7 mouse cellular contexts compared by ENCODE assay signal in the genomic region with DNA sequence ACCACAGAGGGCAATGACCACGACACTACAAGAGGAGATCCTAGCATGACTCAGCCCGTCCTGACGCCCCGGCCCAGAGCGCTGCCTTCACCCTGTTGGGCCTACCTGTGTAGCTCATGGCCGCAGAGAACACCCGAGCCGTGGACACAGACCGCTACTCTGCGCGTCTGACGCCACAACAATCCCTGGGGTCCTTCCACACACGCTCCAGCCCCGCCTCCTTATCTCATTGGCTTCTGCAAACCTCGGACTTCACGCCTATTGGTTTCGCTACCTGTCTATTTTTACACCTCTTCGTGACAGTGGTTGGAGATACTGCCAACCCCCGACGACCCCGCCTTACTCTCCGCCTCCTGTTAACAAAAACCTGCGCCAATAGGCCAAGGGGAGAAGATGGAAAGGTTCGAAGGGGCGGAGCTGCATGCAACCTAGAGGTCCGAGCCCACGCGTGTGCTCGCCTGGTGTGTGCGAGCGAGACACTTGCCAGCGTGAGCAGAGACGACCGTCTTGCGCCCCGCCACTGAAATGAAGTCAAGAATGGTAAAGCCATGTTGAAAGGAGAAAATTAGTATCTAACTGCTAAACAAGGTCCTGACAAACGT. TPM values are rescaled to one million over a fixed set of nuclear protein-coding genes. Genes with fewer than 3 reads are reported as not detected.
A peak's percentile ranks its signal among the peaks of the same experiment; 100 is the strongest.
DNase-seq lines count a peak whose midpoint lies in the region; ATAC-seq lines count a peak whose summit lies in the region.

A gene (minus strand): TSS at position 226 of the 602 bp plus-strand sequence.

- peak within 1 kb of the TSS; percentile 54 for H3K27ac ChIP-seq in intestine, embryonic 15.5 days
- peak within 1 kb of the TSS; percentile 90 for H3K27ac ChIP-seq in midbrain, embryonic 10.5 days (replicated peaks)

- under 1% methylated on average over 37 of the region's 37 CpGs for WGBS in intestine, embryonic 15.5 days
- WGBS in midbrain, embryonic 10.5 days, result under 1% methylated on average over 37 of the region's 37 CpGs

- H3K9me3 ChIP-seq in intestine, embryonic 15.5 days, result no peaks in the 10 kb centered on the region
- no peaks in the 10 kb centered on the region for H3K9me3 ChIP-seq in midbrain, embryonic 10.5 days (replicated peaks)

- peak within 1 kb of the TSS; percentile 70 for H3K9ac ChIP-seq in intestine, embryonic 15.5 days

- peak; percentile 98 for DNase-seq in adrenal gland, adult 2 months
- peak; percentile 95 for DNase-seq in embryo, embryonic 11.5 days (ENCODE audit: low read depth, low spot score)
- peak; percentile 93 for DNase-seq in gastrocnemius, postnatal 36 days
- DNase-seq in left cerebral cortex, postnatal 25 days (ENCODE audit: low spot score in 2 of 2), result peak; percentile 98 to 100
- peak; percentile 92 for DNase-seq in midbrain, embryonic 10.5 days (ENCODE audit: low spot score)
- DNase-seq in right cerebral cortex, postnatal 4 days, result peak; percentile 87

- H3K4me2 ChIP-seq in intestine, embryonic 15.5 days (replicated peaks), result peak within 1 kb of the TSS; percentile 69

- intact Hi-C loops in gastrocnemius, postnatal 36 days (cut with DNase I), result no loop called here
- intact Hi-C loops in left cerebral cortex, postnatal 25 days (cut with DNase I), result no loop called here

- no peaks in the 10 kb centered on the region for H3K27me3 ChIP-seq in intestine, embryonic 15.5 days (replicated peaks)
- H3K27me3 ChIP-seq in midbrain, embryonic 10.5 days (ENCODE audit: low read depth, poor library complexity, severe bottlenecking), result no peaks in the 10 kb centered on the region

- 0 out of 2 replicates have a peak, but pooled peaks cover 5% of the 10 kb centered on the region for H3K4me1 ChIP-seq in intestine, embryonic 15.5 days (replicated peaks)
- H3K4me1 ChIP-seq in midbrain, embryonic 10.5 days, result peaks cover 56% of the 10 kb centered on the region

- peaks cover 10% of the 10 kb centered on the region for H3K36me3 ChIP-seq in intestine, embryonic 15.5 days
- H3K36me3 ChIP-seq in midbrain, embryonic 10.5 days, result peaks cover 23% of the 10 kb centered on the region

- H3K4me3 ChIP-seq in intestine, embryonic 15.5 days (replicated peaks), result peak within 1 kb of the TSS; percentile 65
- H3K4me3 ChIP-seq in midbrain, embryonic 10.5 days, result peak within 1 kb of the TSS; percentile 88

- ATAC-seq in intestine, embryonic 15.5 days, result peak; percentile 99

RNA-seq across cellular contexts. Expression of the gene that starts here (rescaled TPM):
- total RNA-seq in adrenal gland, adult 2 months (2021), result 100 to 1,000 TPM in 1 of 2 experiments, 10 to 100 TPM in 1; 74.1 to 117 TPM
- polyA plus RNA-seq in adrenal gland, adult 2 months (2012; rRNA removed), result 398 and 521 TPM in 2 replicates
- 10 to 100 TPM; 24.9 to 30.0 TPM for total RNA-seq in gastrocnemius, postnatal 36 days (2021)
- polyA plus RNA-seq in intestine, embryonic 15.5 days (2015; fragmentation: Nextera tagmentation; extraction: Ambion mirVana), result 62.6 and 72.3 TPM in 2 replicates
- 100 to 1,000 TPM; 179 to 230 TPM for total RNA-seq in left cerebral cortex, postnatal 25 days (2021)
- 90.2 and 106 TPM in 2 replicates for polyA plus RNA-seq in midbrain, embryonic 10.5 days (2016; fragmentation: Nextera tagmentation; extraction: Ambion mirVana)

Comparison
In these comparisons a context has a peak if more than half of its experiments do, and no peak if none do; other contexts are left out.
1. Peak in every context shown above with its lines: DNase-seq, ATAC-seq, H3K4me3 ChIP-seq and H3K27ac ChIP-seq.